Mouse (Mus musculus) stomach, postnatal 0 days (tissue): Measurements from ENCODE around the gene Bcl2l1.

Experiments
- CTCF ChIP-seq: IDR thresholded peaks from 2 replicates; pipeline ENCODE4 v1.5.1; 2016; ENCODE audit warnings: antibody characterized with exemption, low read depth, mild to moderate bottlenecking, moderate library complexity
- EP300 ChIP-seq: optimal IDR thresholded peaks from 2 replicates; pipeline ENCODE3; 2016; ENCODE audit warnings: antibody characterized with exemption

DNA sequence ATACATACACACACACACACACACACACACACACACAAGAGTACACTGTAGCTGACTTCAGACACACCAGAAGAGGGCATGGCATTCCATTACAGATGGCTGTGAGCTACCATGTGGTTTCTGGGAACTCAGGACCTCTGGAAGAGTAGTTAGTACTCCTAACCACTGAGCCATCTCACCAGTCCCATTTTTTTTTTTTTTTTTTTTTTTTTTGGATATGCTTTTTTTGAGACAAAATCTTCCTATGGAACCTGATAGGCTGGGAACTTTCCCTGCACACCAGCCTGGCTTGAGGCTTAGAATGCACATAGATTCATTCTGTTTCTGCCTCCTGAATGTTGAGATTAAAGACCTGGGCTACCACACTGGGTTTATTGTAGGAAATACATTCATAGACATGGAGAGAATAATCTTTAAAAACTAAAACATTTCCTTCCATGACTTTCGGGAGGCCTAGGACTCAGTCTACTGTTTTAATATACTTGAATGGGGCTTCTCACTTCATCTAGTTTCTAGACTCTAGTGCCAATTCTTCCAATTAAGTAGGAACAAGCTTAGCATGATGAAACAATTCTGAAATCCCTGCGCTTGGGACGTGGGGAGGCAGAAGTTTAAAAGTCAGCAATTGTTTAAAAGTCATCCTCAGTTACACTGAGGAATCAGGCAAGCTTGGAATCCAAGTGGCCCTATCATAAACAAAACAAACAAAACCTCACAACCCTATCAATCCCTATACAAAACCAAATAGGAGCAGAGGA lies 15.7 kb upstream of the Bcl2l1 start:
- TF ChIP-seq CTCF (no peak), EP300 (no peak)
